Mouse (Mus musculus): ENCODE results near the gene Hoxd9.

GRCm38 (mm10) chr2:74738623-74739475 is 41.3 kb downstream of the Hoxd9 start:
- TF ChIP-seq CTCF (IDR thresholded peaks at IDR 0.05) (no peak), EP300 (IDR thresholded peaks at IDR 0.05) (no peak)

All from lung, postnatal 0 days (tissue).